Mouse (Mus musculus) right cerebral cortex, postnatal 14 days (tissue): ENCODE data around the gene Tspan9.

Experiments
- DNase-seq: peaks from one replicate; pipeline ENCODE4 v3.0.0; 2022

Tspan9 gene

DNA sequence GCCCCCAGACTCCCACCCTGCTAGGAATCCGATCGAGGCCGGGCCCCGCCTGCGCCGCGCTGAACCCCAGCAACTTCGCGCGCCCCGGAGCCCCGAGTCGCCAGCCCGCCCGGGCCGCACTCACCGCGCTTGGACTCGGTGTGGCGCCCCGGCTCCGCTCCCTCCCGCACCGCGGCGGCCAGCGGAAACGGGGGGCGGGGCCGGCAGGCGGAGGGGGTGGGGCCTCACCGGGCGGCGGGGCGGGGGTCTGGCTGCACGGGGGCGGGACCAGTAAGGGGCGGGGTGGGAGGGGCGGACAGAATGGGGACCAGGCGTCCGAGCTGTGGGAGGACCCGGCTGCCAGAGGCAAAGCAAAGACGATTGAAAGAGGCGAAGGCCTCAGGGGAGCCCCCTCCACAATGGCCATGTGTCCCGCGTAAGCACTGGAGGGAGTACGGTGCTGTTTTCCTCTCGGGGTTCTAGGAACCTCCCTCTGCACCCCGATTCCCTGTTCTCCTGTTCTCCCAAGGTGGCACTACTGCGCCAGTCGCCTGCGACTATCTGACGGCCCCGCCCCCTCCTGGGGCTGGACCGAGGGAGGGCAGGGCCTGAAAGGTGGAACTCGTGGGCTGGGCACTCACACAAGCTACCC is at the start of gene Tspan9:
TSS of gene Tspan9 (minus strand) at position 205 of the 631 bp plus-strand sequence.
- DNase-seq, result peak; percentile 52

DNA sequence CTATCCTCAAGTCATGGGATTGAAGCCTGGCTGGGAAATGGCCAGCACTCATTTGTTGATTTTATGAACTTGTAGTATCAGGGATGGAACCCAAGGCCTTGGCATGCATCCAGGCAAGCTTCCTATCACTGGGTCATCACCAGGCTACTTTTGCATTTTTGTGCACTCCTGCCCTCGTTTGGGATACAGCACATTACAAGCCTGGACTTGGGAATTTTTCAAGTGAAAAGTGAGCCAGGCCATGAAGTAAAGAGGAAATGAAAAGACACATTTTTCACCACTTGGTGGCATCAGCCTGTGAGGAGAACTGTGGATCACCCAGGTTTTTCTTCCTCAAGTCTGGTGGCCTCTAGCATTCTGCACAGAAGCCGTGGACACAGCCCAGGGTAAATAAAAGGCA is 40.1 kb upstream of the Tspan9 start:
- no peak for DNase-seq

DNA sequence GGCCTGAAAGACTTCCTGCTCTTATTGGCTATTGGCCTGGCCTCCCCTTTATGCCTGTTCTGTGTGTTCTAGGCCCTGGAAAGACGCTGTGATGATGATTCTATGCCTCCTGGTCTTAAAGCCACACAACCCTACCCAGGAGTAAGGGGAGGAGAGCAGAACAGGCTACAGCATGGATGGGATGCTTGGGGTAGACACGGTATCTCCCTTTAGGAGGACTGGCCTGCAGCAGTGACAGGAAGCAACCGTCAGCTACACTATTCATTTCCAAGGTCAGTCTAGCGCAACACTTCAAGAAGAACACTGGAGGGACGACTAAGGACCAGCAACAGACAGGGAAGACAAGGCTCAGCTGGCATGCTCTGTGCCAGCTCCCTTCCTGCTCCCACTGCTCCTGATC is 37.8 kb upstream of the Tspan9 start:
- no peak for DNase-seq

DNA sequence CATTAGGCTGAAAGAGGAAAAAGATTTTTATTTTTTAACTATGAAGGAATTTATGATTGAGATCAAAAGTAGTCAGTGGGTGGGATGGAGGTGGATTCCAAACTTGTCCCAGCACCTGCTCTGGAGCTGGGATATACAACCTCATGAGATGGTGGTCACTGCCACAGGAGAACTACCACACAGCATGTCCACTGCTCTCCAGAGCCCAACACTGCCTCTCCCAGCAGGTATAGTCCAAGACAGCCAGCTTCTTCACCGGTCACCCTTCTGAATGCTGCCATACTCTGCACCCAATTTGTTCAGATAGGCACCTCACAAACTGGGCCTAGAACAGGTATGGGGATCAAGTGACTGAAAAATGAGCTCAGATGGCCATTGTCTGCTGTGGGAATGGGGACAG is 36.3 kb upstream of the Tspan9 start:
- DNase-seq, result no peak

DNA sequence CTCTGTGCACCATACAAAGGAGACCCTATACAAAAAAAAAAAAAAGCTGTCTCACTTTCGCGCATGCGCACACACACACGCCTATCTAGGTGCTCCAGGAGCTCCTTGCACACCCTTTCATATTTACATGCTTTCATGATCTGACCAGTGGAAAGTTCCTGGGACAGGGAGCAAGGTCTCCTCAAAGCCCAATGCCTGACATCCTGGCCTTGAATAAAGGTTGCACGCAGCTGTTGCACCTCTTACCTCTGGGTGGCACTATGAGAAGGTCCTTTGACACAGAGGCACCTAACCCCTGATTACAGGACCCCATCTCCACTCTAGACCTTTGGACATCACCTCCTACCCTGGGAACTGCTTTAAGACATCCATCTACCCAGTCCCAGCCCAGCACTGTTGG is 35.9 kb upstream of the Tspan9 start:
- DNase-seq, result no peak

DNA sequence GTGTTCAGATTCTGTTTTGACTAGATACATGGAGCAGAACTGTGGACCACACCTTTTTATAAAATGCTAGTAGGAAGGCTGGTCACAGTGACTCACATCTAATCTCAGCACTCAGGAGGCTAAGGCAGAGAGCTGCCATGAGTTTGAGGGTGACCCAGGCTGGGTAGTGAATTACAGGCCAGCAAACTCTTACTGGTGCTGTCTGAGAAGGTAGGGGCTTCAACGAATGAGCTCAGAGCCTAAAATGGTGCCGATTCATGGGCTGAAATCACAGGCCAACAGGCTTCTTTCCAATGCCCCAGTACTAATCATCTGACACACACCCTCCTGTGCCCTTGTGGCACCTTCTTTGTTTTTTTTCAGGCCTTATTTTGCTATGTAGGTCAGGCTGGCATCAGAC is 35.3 kb upstream of the Tspan9 start:
- no peak for DNase-seq

DNA sequence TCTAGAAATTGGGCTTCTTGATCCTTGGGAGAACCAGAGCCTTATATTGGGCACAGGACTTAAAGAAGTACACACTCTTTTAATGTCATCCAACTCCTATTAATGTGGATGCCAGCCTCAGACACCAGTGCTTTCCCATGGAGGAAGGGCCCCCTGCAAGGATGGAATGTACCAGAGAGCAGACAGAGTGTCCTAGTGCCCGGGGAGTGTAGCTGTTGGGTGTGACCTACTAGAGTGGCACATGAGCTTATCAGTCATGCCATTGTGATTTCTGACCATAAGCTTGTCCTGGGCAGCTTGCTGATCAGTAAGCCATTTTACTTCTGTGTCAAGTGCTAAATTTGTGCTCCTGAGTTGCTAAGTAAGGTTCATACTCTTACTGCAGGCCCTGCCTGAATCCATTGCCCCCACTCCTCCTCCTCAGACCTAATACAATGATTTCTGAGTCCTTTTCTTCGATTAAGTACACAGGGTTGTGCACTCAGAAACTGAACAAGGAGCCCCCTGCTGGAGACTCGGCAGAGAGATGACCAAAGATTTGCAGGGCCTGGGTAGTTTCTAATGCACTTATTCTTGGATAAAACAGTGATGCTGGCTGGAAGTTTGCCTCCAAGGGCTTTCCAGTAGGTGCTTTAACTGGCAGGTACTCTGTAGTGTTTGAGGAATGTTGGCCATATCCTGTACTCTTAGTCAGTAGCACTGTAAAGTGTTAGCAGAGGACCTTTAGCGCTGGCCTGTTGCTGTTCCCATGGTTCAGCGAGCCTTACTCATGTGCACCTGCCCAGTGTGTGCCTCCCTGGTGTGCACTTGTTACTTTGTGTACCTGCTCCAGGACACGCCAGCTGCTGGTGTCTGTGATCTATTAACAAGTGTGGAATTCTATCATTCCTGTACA is 25.6 kb upstream of the Tspan9 start:
- DNase-seq, result peak; percentile 30

DNA sequence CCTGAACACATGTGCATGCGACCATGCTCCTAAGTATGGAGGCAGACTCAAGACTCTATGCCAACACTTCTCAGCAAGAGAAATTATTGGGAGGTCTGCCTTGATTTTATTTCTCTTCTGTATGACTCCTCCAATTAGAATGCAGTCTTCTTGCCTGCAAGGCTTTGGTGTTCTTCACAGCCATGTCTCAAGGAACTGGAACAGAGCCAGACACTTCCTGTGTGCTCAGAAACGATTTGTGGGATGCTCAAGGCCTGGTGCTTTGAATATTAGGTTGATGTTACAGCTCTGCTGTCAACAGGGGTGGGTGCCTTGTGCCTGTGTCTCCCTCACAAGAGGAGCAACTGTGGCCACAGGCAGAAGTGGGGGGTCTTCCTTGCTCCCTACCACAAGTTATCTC is 22.2 kb upstream of the Tspan9 start:
- DNase-seq, result no peak

DNA sequence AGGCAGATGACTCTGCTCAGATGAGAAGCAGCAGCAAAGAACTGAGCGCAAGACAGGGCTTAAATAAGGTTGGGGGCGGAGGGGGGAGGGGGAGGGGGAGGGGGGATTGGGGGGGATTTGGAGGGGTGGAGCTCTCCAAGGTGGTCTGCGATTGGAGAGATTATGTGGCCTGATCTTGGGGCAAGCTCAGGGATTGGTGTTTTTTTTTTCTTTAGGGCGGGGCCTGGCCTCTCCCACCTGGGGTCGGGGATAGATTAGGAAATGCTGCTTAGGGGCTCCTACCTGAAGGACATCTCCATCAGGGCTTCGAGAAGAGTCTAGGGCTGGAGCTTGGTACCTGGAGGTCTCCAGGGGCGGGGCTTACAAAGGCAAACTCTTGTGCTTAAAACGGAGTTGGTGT is 21.2 kb upstream of the Tspan9 start:
- no peak for DNase-seq

DNA sequence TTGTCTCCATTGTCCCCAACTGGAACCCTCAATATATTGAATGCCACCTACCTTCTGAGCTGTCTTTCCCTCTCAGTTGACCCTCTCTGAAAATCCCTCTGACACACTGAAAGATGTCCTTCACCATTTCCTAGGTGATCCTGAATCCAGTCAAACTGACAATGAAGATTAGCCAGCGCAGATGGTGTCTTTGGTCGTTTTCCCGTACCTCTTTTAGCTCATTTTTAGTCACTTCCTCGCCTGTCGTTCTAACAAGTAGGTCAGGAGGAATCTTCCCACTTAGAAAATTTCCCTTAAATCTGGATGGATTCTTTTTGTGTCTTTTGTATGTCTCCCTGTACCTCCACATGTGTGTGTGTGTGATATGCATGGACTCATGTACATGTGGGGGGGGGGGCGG is 15.7 kb upstream of the Tspan9 start:
- no peak for DNase-seq

DNA sequence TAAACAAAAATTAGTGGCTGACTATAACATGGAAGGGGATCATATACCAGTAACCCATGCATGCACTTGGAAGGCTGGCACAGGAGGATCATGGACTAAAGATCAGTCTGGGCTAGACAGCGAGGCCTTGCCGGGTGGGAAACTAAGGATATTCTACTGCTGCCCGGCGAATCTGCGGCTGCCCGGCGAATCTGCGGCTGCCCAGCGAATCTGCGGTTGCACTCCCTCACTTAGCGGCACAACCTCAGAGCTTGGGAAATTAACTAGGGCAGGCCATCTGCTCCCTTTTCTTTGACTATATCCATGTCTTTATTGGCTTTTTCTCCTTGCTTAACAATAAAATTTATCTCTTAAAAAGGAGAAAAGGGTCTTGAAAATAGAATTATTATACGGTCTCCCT is 14.6 kb upstream of the Tspan9 start:
- peak; percentile 28 for DNase-seq

DNA sequence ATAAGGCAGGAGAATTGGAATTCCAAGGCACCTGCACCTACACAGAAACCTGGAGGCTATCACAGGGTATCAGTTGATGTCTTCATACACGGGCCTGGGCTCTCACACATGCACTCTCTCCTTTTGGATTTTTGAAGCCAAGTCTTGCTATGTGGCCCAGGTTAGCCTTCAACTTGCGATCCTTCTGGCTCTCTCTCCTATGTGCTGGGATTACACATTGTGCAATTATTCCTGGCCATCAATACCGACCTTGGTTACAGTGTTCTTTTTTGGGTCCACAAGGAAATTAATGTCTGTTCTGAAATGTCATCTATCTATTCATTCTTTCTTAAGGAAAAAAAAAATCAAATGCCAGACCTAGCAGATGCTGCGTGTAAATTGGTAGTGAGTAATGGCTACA is 13.1 kb upstream of the Tspan9 start:
- DNase-seq, result no peak

DNA sequence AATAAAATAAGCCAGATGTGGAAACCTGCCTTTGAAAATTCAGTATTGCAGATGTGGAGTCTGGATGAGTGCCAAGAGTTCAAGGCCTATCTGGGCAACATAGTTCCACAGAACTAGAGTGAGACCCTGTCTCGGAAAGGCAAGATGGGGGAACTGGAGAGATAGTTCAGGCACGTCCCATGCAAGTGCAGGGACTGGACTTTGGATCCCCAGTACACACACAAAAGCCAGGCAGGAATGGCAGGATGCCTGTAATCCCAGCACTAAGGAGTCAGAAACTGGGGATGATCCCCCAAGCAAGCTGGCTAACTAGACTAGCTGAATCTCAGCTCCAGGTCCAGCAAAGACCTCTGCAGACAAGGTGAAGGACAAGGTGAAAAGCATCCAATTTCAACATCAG is 12.5 kb upstream of the Tspan9 start:
- no peak for DNase-seq

DNA sequence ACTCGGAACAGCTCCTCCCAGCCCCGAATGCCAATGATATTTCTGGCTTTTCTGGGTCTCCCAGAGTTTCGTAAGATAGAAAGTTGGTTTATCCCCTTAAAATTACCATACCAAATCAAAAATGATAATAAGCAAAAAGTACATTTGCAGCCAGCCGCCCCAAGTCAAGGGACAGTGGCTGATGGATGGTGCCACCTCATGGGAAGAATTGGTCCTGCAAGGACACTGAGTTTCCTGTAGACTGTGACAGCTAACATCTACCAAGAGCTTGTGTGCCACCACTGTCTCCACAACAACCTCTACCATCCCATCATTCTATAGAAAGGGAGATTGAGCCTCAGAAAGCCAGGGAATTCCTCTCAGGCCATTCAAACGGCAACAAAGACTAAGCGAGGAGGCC is 2.4 kb upstream of the Tspan9 start:
- peak; percentile 64 for DNase-seq

DNA sequence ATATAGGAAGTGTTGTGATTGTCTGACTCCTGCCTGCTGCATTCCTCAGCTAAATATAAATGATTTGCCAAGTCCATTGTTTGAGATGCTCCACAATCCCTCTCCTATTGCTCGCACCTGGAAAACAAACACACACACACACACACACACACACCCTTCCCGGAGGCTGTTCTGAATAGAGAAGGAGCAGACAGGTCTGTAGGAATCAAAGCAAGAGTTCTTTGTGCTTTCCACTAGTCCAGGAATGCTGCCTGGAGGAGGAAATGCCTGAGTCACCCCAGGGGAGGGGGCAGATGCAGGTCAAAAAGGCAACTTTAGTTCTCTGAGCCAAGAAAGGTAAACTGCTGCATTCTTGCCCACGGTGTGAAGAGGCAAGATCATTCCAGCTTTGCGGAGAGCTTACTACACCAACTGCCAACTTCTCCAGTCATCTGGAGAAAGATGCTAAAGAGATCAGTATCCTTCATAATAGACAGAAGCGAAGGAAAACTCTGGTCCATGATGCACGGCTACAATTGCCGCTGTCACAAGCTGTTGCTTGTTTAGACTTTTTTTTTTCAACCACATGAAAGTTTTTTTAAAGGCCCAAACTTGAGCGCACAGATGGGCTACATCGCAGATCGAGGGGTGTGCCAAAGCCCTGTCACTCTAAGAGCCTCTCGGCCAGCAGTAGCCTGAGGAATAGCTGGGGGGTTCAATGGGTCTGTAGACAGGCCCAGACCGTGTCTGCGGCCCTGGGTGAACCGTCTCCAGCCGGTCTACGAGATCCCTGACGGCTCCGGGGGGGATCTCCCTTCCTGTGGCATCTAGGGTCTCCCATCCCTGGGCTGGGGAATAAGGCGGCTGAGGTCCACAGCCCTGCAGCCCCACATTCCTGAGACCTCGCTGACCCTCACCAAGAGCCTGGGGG is 770 bp downstream of the Tspan9 start:
- DNase-seq, result no peak

DNA sequence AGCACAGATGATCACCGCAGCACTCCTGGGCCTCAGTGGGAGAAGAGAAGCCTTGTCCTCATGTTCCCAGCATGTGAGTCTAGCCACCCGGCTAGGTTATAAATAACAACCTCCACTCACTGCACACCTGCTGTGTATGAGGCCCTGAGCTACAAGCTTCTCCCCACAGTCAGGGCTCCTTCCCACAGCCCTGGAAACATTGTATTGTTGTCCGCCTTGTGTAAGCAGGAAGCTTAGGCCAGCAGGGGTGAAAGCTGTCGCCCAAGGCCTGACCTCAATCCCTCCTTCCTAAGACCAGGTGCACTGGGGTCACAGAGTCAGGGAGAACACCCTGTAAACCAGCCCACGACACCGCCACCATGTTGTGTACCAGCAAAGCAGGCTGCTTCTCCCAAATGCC is 2.7 kb downstream of the Tspan9 start:
- no peak for DNase-seq

DNA sequence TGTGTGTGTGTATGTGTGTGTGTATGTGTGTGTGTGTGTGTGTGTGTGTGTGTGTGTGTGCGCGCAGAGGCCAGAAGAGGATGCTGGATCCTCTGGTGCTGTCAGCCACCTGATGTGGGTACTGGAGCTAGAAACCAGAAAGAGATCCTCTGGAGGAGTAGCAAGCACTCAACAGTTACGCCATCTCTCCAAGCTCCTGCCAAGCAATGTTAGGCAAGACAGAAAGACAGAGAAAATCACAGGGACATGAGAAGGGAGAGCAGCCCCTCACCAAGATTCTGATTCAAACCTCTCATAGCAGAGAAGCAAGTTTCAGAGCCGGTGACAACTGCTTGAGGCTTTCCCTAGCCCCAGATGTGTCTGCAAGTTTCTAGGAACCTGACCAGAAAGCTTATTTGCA is 5.5 kb downstream of the Tspan9 start:
- no peak for DNase-seq

DNA sequence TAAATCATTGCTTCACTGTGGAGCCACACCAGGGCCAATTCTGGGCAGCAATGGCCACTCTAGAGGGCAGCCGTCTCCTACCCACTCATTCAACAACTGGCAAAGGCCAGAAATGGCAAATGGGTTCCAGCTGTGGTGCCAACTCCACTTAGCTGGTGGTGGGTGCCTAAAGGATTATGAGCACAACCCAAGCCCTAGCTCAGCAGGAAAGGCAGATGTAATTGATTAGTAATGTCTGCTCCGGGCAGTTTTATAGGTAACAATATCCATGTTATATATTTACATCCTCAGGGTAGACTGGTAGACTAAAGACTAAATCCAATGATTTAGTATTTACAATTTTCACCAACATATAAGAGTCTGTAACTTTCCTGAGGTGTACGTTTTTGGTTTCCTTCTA is 6.7 kb downstream of the Tspan9 start:
- DNase-seq, result no peak

DNA sequence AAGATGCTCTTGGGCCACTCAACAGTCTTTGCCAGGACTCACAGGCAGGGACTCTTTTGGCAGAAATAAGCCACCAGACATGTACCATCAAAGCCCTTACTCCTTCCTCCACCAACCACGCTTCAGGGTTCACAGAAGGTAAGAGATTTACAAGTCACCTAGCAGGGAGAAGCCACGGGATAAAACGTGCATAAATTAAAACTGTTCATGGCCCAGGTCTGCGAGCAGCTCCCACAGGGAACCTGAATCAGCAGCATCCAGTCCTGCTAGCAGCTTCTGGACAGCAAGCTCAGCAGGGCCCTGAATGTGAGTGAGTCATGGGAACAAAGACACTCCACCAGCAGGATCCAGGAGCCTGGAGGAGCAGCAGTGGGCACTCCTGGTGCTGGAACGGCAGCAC is 7.9 kb downstream of the Tspan9 start:
- DNase-seq, result no peak

DNA sequence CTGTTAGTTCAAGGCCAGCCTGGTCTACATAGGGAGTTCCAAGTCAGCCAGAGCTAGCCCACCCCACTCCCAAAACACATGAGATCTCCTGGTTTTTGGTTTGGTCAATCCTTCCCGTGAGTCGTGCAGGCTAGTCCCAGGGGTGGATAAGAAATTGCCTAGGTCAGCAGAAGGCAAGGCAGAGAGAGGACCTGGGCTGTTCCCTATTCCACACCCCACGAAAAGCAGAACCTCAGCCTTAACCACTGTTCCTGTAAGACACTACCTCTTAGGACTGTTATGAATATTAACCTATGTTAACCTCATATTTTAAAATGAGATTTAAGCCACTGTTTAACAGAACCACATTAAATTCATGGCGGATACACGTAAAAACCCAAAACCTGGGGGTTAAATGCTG is 8.4 kb downstream of the Tspan9 start:
- DNase-seq, result no peak

DNA sequence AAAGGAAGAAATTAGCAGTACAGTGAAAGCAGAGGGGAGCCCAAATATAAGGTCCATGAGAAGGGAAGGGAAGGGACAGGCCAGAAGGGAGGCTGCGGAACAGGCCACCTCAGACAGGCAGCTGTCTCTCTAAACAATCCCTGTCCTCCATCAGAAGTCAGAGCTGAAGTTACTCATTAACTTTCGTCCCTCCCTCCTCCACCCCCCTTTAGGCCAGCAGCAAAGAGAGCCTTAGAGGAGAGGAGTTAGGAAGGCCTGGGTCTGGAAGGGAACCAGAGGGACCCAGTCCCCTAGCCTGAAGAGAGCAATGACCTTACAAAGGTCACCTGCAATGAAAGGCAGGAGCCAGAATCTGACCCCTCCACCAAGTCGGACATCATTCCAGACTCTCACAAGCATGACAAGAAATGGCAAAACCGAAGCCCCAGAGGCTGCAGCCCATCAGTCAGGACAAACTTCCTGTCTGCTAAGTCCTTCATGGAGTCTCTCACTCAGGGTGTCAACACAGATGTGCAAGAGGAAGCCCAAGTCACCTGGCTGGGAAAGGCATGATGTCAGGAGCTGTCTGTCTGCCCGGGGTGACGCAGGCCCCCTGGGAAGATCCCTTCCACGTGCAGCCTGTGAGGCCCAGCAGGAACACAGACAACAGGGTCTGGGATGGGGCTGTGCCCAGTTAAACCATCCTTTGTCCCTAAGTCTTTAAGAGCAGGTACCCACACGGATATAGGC is 9.0 kb downstream of the Tspan9 start:
- no peak for DNase-seq

DNA sequence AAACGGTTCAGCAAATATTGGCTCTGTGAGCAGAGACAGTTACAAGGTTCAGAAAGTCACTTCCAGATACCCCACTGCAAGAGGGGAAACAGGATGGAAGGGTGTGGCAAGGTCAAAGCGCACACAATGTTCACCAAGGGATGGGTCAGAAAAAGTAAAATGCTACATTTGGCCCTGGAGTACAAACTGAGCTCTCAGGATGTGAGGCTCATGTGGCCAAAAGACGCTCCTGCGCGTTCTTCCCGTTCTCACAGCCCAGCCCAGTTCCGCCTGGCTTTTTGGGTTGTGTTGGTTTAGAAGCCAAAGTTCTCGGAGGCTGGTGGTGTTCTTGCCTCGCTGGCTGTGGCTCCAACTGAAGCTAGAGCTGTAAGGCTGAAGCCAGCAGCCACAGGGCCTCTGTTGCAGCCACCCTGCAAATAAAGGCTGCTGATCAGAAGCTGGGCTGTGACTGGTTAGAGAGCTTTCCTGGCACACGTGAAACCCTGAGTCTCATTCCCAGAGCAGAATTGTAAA is 9.7 kb downstream of the Tspan9 start:
- no peak for DNase-seq

DNA sequence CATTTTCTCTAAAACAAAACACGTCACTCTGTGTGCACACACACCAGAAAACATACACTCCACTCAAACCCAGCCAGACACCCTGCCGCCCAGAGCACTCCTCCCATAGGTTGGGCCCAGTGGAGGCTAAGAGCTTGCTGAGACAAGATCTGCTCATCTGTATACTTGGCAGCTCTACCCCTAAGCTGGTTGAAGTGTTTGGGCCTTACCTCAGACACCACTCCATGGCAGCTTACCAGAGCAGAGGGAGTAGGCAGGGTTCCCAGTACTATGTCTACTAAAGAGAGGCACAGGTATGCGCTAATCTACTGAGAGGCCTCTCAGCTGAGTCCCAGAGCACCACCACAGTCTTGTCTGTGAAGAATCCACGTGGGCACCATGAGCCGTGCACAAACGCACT is 10.8 kb downstream of the Tspan9 start:
- no peak for DNase-seq
